In genomic region chr14:27039281-27040248, GRCm38 (mm10) we compare ENCODE assay signal across 8 mouse cellular contexts. TPM values are rescaled to one million over a fixed set of nuclear protein-coding genes. Genes with fewer than 3 reads are reported as not detected.
DNase-seq lines count a peak whose midpoint lies in the region; ATAC-seq and TF ChIP-seq lines count a peak whose summit lies in the region.

No protein-coding gene starts in this region.

- H3K36me3 ChIP-seq in intestine, embryonic 15.5 days = no peaks in the 10 kb centered on the region
- no peaks in the 10 kb centered on the region for H3K36me3 ChIP-seq in lung, embryonic 16.5 days (ENCODE audit: control insufficient read depth, insufficient read depth, low read length)

- H3K27me3 ChIP-seq in intestine, embryonic 15.5 days (replicated peaks) = no peaks in the 10 kb centered on the region
- no peaks in the 10 kb centered on the region; the same call in 1 of the 2 replicates for H3K27me3 ChIP-seq in lung, embryonic 16.5 days (ENCODE audit: control insufficient read depth, insufficient read depth, low read depth, low read length)

- peak overlapping the region; percentile 90 for H3K4me2 ChIP-seq in intestine, embryonic 15.5 days (replicated peaks)
- H3K4me2 ChIP-seq in lung, embryonic 16.5 days (ENCODE audit: low read depth, low read length) = peak overlapping the region; percentile 96

- no peak for TF ChIP-seq CTCF in brain, embryonic 14.5 days (IDR thresholded peaks at IDR 0.05; ENCODE audit: borderline replicate concordance, extremely low read depth, insufficient read depth, insufficient read length)

- 1% methylated on average over 51 of the region's 59 CpGs for WGBS in intestine, embryonic 15.5 days
- WGBS in lung, embryonic 16.5 days = under 1% methylated on average over 59 of the region's 59 CpGs

- H3K4me1 ChIP-seq in intestine, embryonic 15.5 days (replicated peaks) = peaks cover 18% of the 10 kb centered on the region
- peaks cover 23% of the 10 kb centered on the region for H3K4me1 ChIP-seq in lung, embryonic 16.5 days (replicated peaks; ENCODE audit: control insufficient read depth, insufficient read depth, low read length)

- peak; percentile 60 for ATAC-seq in intestine, embryonic 15.5 days
- ATAC-seq in lung, embryonic 16.5 days (ENCODE audit: low read depth) = peak; percentile 55

- peak overlapping the region; percentile 88 for H3K4me3 ChIP-seq in intestine, embryonic 15.5 days (replicated peaks)
- peak overlapping the region; percentile 93 for H3K4me3 ChIP-seq in lung, embryonic 16.5 days (ENCODE audit: low read length)

- DNase-seq in ovary, postnatal 10 days (ENCODE audit: low spot score) = peak; percentile 37
- no peak for DNase-seq in ovary, adult 18-20 months (ENCODE audit: low spot score)
- DNase-seq in brain, embryonic 14.5 days (ENCODE audit: low read depth) = peak; percentile 61
- DNase-seq in heart, adult 11 months = peak; percentile 96
- DNase-seq in retina, postnatal 1 day = peak; percentile 72
- no peak for DNase-seq in spleen, postnatal 36 days (ENCODE audit: low spot score in 2 of 2)

- H3K27ac ChIP-seq in intestine, embryonic 15.5 days = peak overlapping the region; percentile 61
- H3K27ac ChIP-seq in lung, embryonic 16.5 days (ENCODE audit: low read length) = peak overlapping the region; percentile 71

- TF ChIP-seq POLR2A in brain, embryonic 14.5 days (IDR thresholded peaks at IDR 0.05; ENCODE audit: borderline replicate concordance, extremely low read depth, insufficient read depth, insufficient read length, poor library complexity, severe bottlenecking) = no peak

- no peaks in the 10 kb centered on the region for H3K9me3 ChIP-seq in intestine, embryonic 15.5 days
- no peaks in the 10 kb centered on the region for H3K9me3 ChIP-seq in lung, embryonic 16.5 days (ENCODE audit: control insufficient read depth, low read length)

- H3K9ac ChIP-seq in intestine, embryonic 15.5 days = peak overlapping the region; percentile 76
- H3K9ac ChIP-seq in lung, embryonic 16.5 days (ENCODE audit: low read length) = peak overlapping the region; percentile 84

RNA-seq across cellular contexts. Expression of gene Il17rd, which starts 0.8 kb away (rescaled TPM):
- polyA plus RNA-seq in brain, embryonic 14.5 days (2012; rRNA removed) = 4.7 and 7.4 TPM in 2 replicates
- 1.9 and 2.4 TPM in 2 replicates for polyA plus RNA-seq in intestine, embryonic 15.5 days (2015; fragmentation: Nextera tagmentation; extraction: Ambion mirVana)
- 1.9 and 2.0 TPM in 2 replicates for polyA plus RNA-seq in lung, embryonic 16.5 days (2015; fragmentation: Nextera tagmentation; extraction: Ambion mirVana)

RNA-seq across cellular contexts. Expression of gene Hesx1, which starts 45.3 kb away (rescaled TPM):
- polyA plus RNA-seq in brain, embryonic 14.5 days (2012; rRNA removed) = 0.22 TPM in 1 of 2 replicates, not detected in the other
- polyA plus RNA-seq in intestine, embryonic 15.5 days (2015; fragmentation: Nextera tagmentation; extraction: Ambion mirVana) = 0.34 and 0.35 TPM in 2 replicates
- not detected in 2 replicates for polyA plus RNA-seq in lung, embryonic 16.5 days (2015; fragmentation: Nextera tagmentation; extraction: Ambion mirVana)

Comparison
In these comparisons a context has a peak if more than half of its experiments do, and no peak if none do; other contexts are left out.
1. DNase-seq: peak in ovary, postnatal 10 days (single experiment), brain, embryonic 14.5 days (single experiment), heart, adult 11 months (single experiment) and retina, postnatal 1 day (single experiment); none in ovary, adult 18-20 months (single experiment) and spleen, postnatal 36 days (0 of 2).